Mouse (Mus musculus) forebrain, embryonic 16.5 days (tissue): ENCODE results near the gene Cdc42ep1. TPM values are rescaled to one million over a fixed set of nuclear protein-coding genes. Genes with fewer than 3 reads are reported as not detected.

Experiments used
- ATAC-seq: fragments of 200-750 bp; cut with Nextera tagmentation; 2 replicates; pipeline ENCODE4 v1.8.0; 2017; ENCODE audit warnings: mild to moderate bottlenecking, moderate library complexity
- H3K27ac ChIP-seq: fragments of 300-500 bp; sonication (generic); 2 replicates; pipeline ENCODE4 v1.5.1; 2014; ENCODE audit warnings: low read length, control low read depth
- H3K27me3 ChIP-seq: fragments of 300-500 bp; sonication (generic); replicated peaks from 2 replicates; pipeline ENCODE4 v1.6.1; 2014; ENCODE audit warnings: low read length; ENCODE audit not compliant: control insufficient read depth, insufficient read depth
- H3K36me3 ChIP-seq: fragments of 300-500 bp; sonication (generic); 2 replicates; pipeline ENCODE4 v1.6.1; 2014; ENCODE audit not compliant: control insufficient read depth, insufficient read depth
- H3K4me1 ChIP-seq: fragments of 300-500 bp; sonication (generic); replicated peaks from 2 replicates; pipeline ENCODE4 v1.6.1; 2014; ENCODE audit warnings: low read length; ENCODE audit not compliant: control insufficient read depth, insufficient read depth
- H3K4me2 ChIP-seq: fragments of 300-500 bp; sonication (generic); 2 replicates; pipeline ENCODE4 v1.6.1; 2014; ENCODE audit warnings: mild to moderate bottlenecking, low read length, control low read depth
- H3K4me3 ChIP-seq: fragments of 300-500 bp; sonication (generic); replicated peaks from 2 replicates; pipeline ENCODE4 v1.5.1; 2014; ENCODE audit warnings: mild to moderate bottlenecking, low read length, control low read depth
- H3K9ac ChIP-seq: fragments of 300-500 bp; sonication (generic); replicated peaks from 2 replicates; pipeline ENCODE4 v1.6.1; 2014; ENCODE audit warnings: low read depth, low read length, control low read depth
- H3K9me3 ChIP-seq: fragments of 300-500 bp; sonication (generic); 2 replicates; pipeline ENCODE4 v1.6.1; 2016; ENCODE audit warnings: low read length; ENCODE audit not compliant: control insufficient read depth
- WGBS: fragments of 180-500 bp; shearing (Covaris S2); extraction: QIAGEN DNeasy Blood & Tissue Kit; methylation state at CpG from one replicate; pipeline ENCODE4 v1.1.7; 2014; 5-methylcytosine and 5-hydroxymethylcytosine counted together
- polyA plus RNA-seq: library from polyadenylated mRNA; unstranded; fragments of >200 nt; fragmentation: Nextera tagmentation; extraction: Ambion mirVana; gene quantifications from 2 replicates; pipeline ENCODE4 v1.2.1, GENCODE M21; 2015

Cdc42ep1 gene
- polyA plus RNA-seq, 1 experiment from 2014 or later, result 9.7 TPM

- peak overlapping the region; percentile 38 for H3K4me2 ChIP-seq
- peak; percentile 90 for ATAC-seq
- H3K9ac ChIP-seq, result no peak overlapping the region
- no peak overlapping the region for H3K4me3 ChIP-seq
- no peaks in the 10 kb centered on the region for H3K36me3 ChIP-seq
- no peaks in the 10 kb centered on the region for H3K9me3 ChIP-seq
- no peak overlapping the region for H3K27ac ChIP-seq
- WGBS, result 16% methylated on average over 13 of the region's 13 CpGs
- H3K4me1 ChIP-seq, result peaks cover 5% of the 10 kb centered on the region; the same call in 1 of the 2 replicates
- H3K27me3 ChIP-seq, result no peaks in the 10 kb centered on the region
Measured at GRCm38 (mm10) chr15:78851505-78852153, 9.2 kb downstream of the Cdc42ep1 start.

DNA sequence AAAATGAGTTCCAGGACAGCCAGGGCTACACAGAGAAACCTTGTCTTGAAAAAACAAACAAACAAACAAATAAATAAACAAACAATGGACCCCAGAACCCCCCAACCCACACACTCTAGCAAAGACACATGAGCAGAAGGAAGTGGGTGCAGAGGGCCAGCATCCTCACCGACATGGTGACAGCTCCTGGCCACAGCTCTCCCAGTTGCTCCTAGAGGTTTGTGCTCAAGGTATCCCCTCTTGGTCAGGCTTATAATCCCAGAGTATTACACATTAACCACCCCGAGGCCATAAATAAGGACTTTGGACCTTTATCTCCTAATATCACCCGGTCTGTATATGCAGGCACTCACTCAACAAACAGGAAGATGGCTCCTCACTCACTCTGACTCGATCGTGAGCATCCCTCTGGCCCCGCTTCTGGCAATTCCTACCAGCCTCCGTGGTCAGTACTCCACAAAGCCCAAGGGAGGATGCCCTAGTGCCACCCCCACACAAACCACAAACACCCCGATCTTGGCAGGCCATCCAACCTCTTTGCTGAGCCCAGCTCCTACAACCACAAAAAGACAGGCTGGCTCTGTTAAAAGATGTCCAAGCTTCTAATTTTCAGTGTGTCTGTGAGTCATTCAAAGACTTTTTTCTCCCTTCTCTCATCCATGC is 13.0 kb downstream of the Cdc42ep1 start, which contains the start of gene Lgals2:
Gene Lgals2 (minus strand): TSS at position 227 of the 663 bp plus-strand sequence.
- no peaks in the 10 kb centered on the region for H3K36me3 ChIP-seq

DNA sequence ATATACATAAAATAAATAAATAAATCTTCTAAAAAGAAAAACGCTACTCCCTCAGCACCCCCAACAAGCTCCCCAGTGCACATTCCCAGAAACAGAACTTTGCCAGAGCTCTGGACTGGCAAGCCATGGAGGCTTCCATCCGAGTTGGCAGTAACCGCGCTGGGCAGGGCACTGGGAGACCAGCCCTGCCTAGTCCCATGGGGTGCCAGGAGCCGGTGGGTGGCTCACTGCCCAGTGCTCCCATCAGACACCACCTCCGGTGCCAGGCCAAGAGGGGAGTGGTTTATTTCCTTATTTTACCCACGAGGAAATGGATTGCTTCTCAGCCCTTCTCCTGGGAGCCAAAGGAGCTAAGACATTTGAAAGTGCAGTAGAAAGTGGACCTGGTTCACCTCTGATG is 14.6 kb downstream of the Cdc42ep1 start:
- H3K27ac ChIP-seq, result no peak overlapping the region
- peak; percentile 47; the same call in 1 of the 2 replicates for ATAC-seq
- no peaks in the 10 kb centered on the region for H3K36me3 ChIP-seq
- no peak overlapping the region for H3K9ac ChIP-seq
- 72% methylated on average over 7 of the region's 7 CpGs for WGBS
- no peaks in the 10 kb centered on the region for H3K27me3 ChIP-seq
- peaks cover 2% of the 10 kb centered on the region; the same call in 1 of the 2 replicates for H3K4me1 ChIP-seq
- H3K4me3 ChIP-seq, result no peak overlapping the region
- no peaks in the 10 kb centered on the region for H3K9me3 ChIP-seq
- no peak overlapping the region for H3K4me2 ChIP-seq

More for the DNA sequence above, 13.0 kb downstream of the Cdc42ep1 start, which contains the start of gene Lgals2:
- 82% methylated on average over 8 of the region's 8 CpGs for WGBS
- no peak within 1 kb of the TSS for H3K4me2 ChIP-seq
- ATAC-seq, result no peak
- no peaks in the 10 kb centered on the region for H3K9me3 ChIP-seq
- H3K27me3 ChIP-seq, result no peaks in the 10 kb centered on the region
- no peak within 1 kb of the TSS for H3K27ac ChIP-seq
- H3K4me1 ChIP-seq, result peaks cover 7% of the 10 kb centered on the region; the same call in 1 of the 2 replicates
- H3K4me3 ChIP-seq, result no peak within 1 kb of the TSS
- H3K9ac ChIP-seq, result no peak within 1 kb of the TSS

GRCm38 (mm10) chr15:78859311-78859710 is 16.9 kb downstream of the Cdc42ep1 start:
- H3K4me2 ChIP-seq, result no peak overlapping the region

DNA sequence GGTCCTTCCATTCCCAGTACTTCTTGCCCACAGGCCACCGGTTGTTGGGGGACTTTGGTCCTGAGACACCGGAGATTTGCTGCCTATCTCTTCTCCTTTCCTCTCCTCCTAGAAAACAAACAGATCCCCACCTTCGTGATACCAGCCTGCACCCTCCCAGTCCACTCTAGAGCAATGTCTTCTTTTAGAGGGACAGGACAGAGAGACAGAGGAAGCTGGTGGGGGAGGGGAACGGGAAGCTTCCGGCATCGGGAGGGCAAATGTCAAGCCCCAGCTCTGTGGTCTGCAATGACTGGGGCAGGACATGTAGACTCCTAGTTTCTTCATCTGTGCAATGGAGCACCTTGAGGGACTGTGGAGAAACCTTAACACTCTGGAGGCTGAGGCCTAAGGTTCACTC is 17.3 kb downstream of the Cdc42ep1 start:
- Histone ChIP-seq H3K9ac (no peak overlapping the region), H3K36me3 (no peaks in the 10 kb centered on the region), H3K27ac (no peak overlapping the region), H3K4me1 (peaks cover 6% of the 10 kb centered on the region; the same call in 1 of the 2 replicates), H3K9me3 (no peaks in the 10 kb centered on the region), H3K27me3 (no peaks in the 10 kb centered on the region), H3K4me2 (no peak overlapping the region), H3K4me3 (no peak overlapping the region)
- 86% methylated on average over 6 of the region's 6 CpGs for WGBS
- ATAC-seq, result no peak

More at GRCm38 (mm10) chr15:78859311-78859710, 16.9 kb downstream of the Cdc42ep1 start:
- H3K4me3 ChIP-seq, result no peak overlapping the region
- peaks cover 6% of the 10 kb centered on the region; the same call in 1 of the 2 replicates for H3K4me1 ChIP-seq
- no peaks in the 10 kb centered on the region for H3K9me3 ChIP-seq
- no peak overlapping the region for H3K9ac ChIP-seq
- 77% methylated on average over 4 of the region's 4 CpGs for WGBS
- ATAC-seq, result no peak
- H3K27ac ChIP-seq, result no peak overlapping the region
- H3K27me3 ChIP-seq, result no peaks in the 10 kb centered on the region
- no peaks in the 10 kb centered on the region for H3K36me3 ChIP-seq

GRCm38 (mm10) chr15:78862280-78862679 is 19.9 kb downstream of the Cdc42ep1 start:
- Histone ChIP-seq H3K4me2 (no peak overlapping the region), H3K4me1 (peaks cover 4% of the 10 kb centered on the region; the same call in 1 of the 2 replicates), H3K9me3 (no peaks in the 10 kb centered on the region), H3K9ac (no peak overlapping the region), H3K4me3 (no peak overlapping the region), H3K27me3 (no peaks in the 10 kb centered on the region), H3K27ac (no peak overlapping the region), H3K36me3 (no peaks in the 10 kb centered on the region)
- 91% methylated on average over 5 of the region's 5 CpGs for WGBS
- ATAC-seq, result no peak

DNA sequence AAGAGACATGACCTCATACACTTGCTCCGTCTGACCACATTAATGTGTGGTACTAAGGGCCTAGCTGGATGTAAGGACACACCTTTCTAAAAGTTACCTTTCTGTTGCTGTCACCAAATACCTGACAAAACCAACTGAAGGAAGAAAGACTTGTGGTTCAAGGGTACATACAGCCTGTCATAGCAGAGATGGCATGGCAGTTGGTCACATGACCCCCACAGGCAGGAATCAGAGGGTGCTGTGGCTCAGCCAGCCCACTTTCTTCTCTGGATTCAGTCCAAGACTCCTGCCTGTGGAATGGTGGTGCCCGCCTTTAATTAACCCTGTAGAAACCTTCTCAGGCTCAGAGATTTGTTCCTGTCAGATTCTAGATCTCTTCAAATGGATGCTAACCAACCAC is 20.7 kb downstream of the Cdc42ep1 start:
- Histone ChIP-seq H3K27ac (no peak overlapping the region), H3K4me1 (peaks cover 4% of the 10 kb centered on the region; the same call in 1 of the 2 replicates), H3K36me3 (no peaks in the 10 kb centered on the region), H3K27me3 (no peaks in the 10 kb centered on the region), H3K4me3 (no peak overlapping the region), H3K9me3 (no peaks in the 10 kb centered on the region), H3K4me2 (no peak overlapping the region), H3K9ac (no peak overlapping the region)
- ATAC-seq, result no peak
- 44% methylated on average over 2 of the region's 2 CpGs for WGBS

DNA sequence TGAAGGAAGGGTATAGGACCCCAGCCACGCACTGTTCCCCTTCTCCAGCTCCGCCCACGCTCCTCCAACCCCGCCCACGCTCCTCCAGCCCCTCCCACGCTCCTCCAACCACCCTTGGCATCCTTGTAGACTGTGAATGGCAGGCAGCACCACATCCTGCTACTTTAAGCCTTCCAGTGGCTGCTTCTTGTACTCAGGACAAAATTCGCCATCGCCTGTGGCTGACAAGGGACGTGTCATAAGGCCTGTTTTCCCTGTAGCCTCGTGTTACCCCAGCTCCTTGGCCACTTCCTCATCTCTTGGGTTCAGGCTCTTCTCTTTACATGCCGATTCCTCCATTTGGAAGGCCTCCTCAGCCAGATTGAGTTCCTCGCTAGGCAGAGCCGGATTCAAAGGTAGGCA is 21.4 kb downstream of the Cdc42ep1 start:
- ATAC-seq, result no peak
- Histone ChIP-seq H3K4me2 (no peak overlapping the region), H3K27me3 (no peaks in the 10 kb centered on the region), H3K4me1 (peaks cover 10% of the 10 kb centered on the region), H3K27ac (no peak overlapping the region), H3K9ac (no peak overlapping the region), H3K36me3 (no peaks in the 10 kb centered on the region), H3K4me3 (no peak overlapping the region), H3K9me3 (no peaks in the 10 kb centered on the region)
- WGBS, result 45% methylated on average over 13 of the region's 13 CpGs

DNA sequence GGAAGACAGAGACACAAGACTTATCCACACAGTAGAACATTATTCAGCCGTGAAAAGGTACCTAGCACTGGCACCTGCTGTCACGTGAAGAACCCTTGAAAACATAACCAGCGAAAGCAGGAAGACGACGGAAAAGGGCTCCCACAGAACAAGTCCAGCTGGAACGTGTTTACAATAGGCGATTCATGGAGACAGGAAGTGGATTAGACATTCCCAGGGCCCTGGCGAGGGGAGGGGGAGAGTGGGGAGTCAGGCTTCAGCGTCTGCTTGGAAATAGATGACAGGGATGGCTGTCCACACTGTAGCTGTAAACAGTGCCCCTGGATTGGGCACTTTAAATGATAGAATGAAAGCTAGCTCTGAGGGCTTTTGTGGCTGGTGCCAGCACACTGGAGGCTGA is 26.0 kb downstream of the Cdc42ep1 start:
- no peaks in the 10 kb centered on the region for H3K9me3 ChIP-seq
- H3K27ac ChIP-seq, result peak overlapping the region; percentile 17
- H3K27me3 ChIP-seq, result no peaks in the 10 kb centered on the region
- 9% methylated on average over 9 of the region's 9 CpGs for WGBS
- no peak overlapping the region for H3K9ac ChIP-seq
- no peak overlapping the region for H3K4me2 ChIP-seq
- peaks cover 11% of the 10 kb centered on the region for H3K4me1 ChIP-seq
- no peak overlapping the region for H3K4me3 ChIP-seq
- H3K36me3 ChIP-seq, result no peaks in the 10 kb centered on the region
- peak; percentile 88 for ATAC-seq
